Mouse (Mus musculus) MEL (cell line): ENCODE results near the gene Esm1. TPM values are rescaled to one million over a fixed set of nuclear protein-coding genes. Genes with fewer than 3 reads are reported as not detected.

ENCODE experiments used
- DNase-seq: peaks from one replicate; pipeline ENCODE4 v3.0.0; 2011; ENCODE audit warnings: low read depth, low spot score
- H3K27ac ChIP-seq: 2 replicates; pipeline ENCODE4 v1.5.1; 2012; ENCODE audit warnings: low read depth, mild to moderate bottlenecking, control low read depth, low read length, moderate library complexity; ENCODE audit not compliant: control insufficient read depth
- H3K27me3 ChIP-seq, 2 experiments: fragments of 150-350 bp in 1 of 2; sonication (generic) in 1 of 2; 2 replicates each; pipeline ENCODE4 v1.6.1; 2012; ENCODE audit warnings: low read length in 2 of 2, mild to moderate bottlenecking in 2 of 2, improper control_type of control experiment in 1 of 2, moderate library complexity in 1 of 2; ENCODE audit not compliant: insufficient read depth in 2 of 2, control insufficient read depth in 1 of 2
- H3K36me3 ChIP-seq, 2 experiments: 2 replicates each; pipeline ENCODE4 v1.6.1; 2012 to 2014; ENCODE audit warnings: low read length in 2 of 2, improper control_type of control experiment in 1 of 2, inconsistent platforms in 1 of 2, mild to moderate bottlenecking in 1 of 2; ENCODE audit not compliant: insufficient read depth in 2 of 2, control insufficient read depth in 1 of 2
- H3K4me1 ChIP-seq, 2 experiments: fragments of 150-350 bp in 1 of 2; sonication (generic) in 1 of 2; 2 replicates each; pipeline ENCODE4 v1.6.1; 2012; ENCODE audit warnings: low read length in 2 of 2, improper control_type of control experiment in 1 of 2, mild to moderate bottlenecking in 1 of 2; ENCODE audit not compliant: insufficient read depth in 2 of 2, control insufficient read depth in 1 of 2
- H3K4me3 ChIP-seq, 2 experiments: fragments of 150-350 bp in 1 of 2; sonication (generic) in 1 of 2; 2 replicates each; pipeline ENCODE4 v1.5.1; 2012; ENCODE audit warnings: low read depth in 2 of 2, low read length in 2 of 2, mild to moderate bottlenecking in 2 of 2, moderate library complexity in 2 of 2, control low read depth in 1 of 2, improper control_type of control experiment in 1 of 2; ENCODE audit not compliant: control insufficient read depth in 1 of 2, insufficient read depth in 1 of 2
- H3K79me2 ChIP-seq: 2 replicates; pipeline ENCODE4 v1.6.1; 2012; ENCODE audit warnings: mild to moderate bottlenecking, low read length, moderate library complexity; ENCODE audit not compliant: control insufficient read depth, poor library complexity, insufficient read depth
- H3K9ac ChIP-seq: 2 replicates; pipeline ENCODE4 v1.6.1; 2012; ENCODE audit warnings: low read depth, mild to moderate bottlenecking, control low read depth, low read length, moderate library complexity; ENCODE audit not compliant: control insufficient read depth, poor library complexity, severe bottlenecking
- H3K9me3 ChIP-seq: fragments of 150-350 bp; sonication (generic); replicated peaks from 2 replicates; pipeline ENCODE4 v1.6.1; 2012; ENCODE audit warnings: mild to moderate bottlenecking, low read length, improper control_type of control experiment, moderate library complexity; ENCODE audit not compliant: insufficient read depth
- BHLHE40 ChIP-seq: IDR thresholded peaks from 2 replicates; pipeline ENCODE4 v1.6.1; 2012; ENCODE audit warnings: low read depth, mild to moderate bottlenecking, inconsistent platforms, low read length, improper control_type of control experiment, borderline replicate concordance
- CHD2 ChIP-seq: IDR thresholded peaks from 2 replicates; pipeline ENCODE4 v1.6.1; 2011; ENCODE audit warnings: low read length, improper control_type of control experiment
- CTCF ChIP-seq, 3 experiments: IDR thresholded peaks in 2 of 3; conservative IDR thresholded peaks in 1 of 3; 2 replicates each; pipeline ENCODE4 v1.5.1; 2011 to 2012; ENCODE audit warnings: low read length in 3 of 3, low read depth in 2 of 3, mild to moderate bottlenecking in 2 of 3, improper control_type of control experiment in 1 of 3, inconsistent platforms in 1 of 3, mixed read lengths in 1 of 3, moderate library complexity in 1 of 3; ENCODE audit not compliant: control insufficient read depth in 1 of 3, insufficient read depth in 1 of 3, poor library complexity in 1 of 3, severe bottlenecking in 1 of 3
- ELF1 ChIP-seq: IDR thresholded peaks from 2 replicates; pipeline ENCODE4 v1.6.1; 2014; ENCODE audit warnings: low read depth, mild to moderate bottlenecking, inconsistent platforms, low read length, improper control_type of control experiment, moderate library complexity
- GATA1 ChIP-seq: IDR thresholded peaks from 2 replicates; pipeline ENCODE4 v1.6.1; 2011; ENCODE audit warnings: low read depth, low read length, improper control_type of control experiment
- KAT2A ChIP-seq: conservative IDR thresholded peaks from 2 replicates; pipeline ENCODE4 v1.6.1; 2012; ENCODE audit warnings: low read depth, low read length, improper control_type of control experiment, inconsistent platforms
- MAFK ChIP-seq: IDR thresholded peaks from 2 replicates; pipeline ENCODE4 v1.6.1; 2011; ENCODE audit warnings: low read depth, mild to moderate bottlenecking, low read length, improper control_type of control experiment, borderline replicate concordance
- MAX ChIP-seq: IDR thresholded peaks from 2 replicates; pipeline ENCODE4 v1.6.1; 2011; ENCODE audit warnings: low read length, improper control_type of control experiment
- MAZ ChIP-seq: IDR thresholded peaks from 2 replicates; pipeline ENCODE4 v1.6.1; 2012; ENCODE audit warnings: low read depth, mild to moderate bottlenecking, inconsistent platforms, low read length, improper control_type of control experiment
- MEF2A ChIP-seq: IDR thresholded peaks from 2 replicates; pipeline ENCODE4 v1.6.1; 2014; ENCODE audit warnings: low read depth, mild to moderate bottlenecking, inconsistent platforms, low read length, improper control_type of control experiment; ENCODE audit not compliant: poor library complexity, insufficient replicate concordance, severe bottlenecking; ENCODE audit errors: extremely low read depth
- MXI1 ChIP-seq: IDR thresholded peaks from 2 replicates; pipeline ENCODE4 v1.6.1; 2011; ENCODE audit warnings: mild to moderate bottlenecking, low read depth, low read length, improper control_type of control experiment
- POLR2A ChIP-seq, 2 experiments: IDR thresholded peaks; 2 replicates each; pipeline ENCODE4 v1.6.1; 2011 to 2012; ENCODE audit warnings: low read length in 2 of 2, mild to moderate bottlenecking in 2 of 2, control low read depth in 1 of 2, improper control_type of control experiment in 1 of 2, low read depth in 1 of 2, moderate library complexity in 1 of 2; ENCODE audit not compliant: control insufficient read depth in 1 of 2, insufficient read depth in 1 of 2, poor library complexity in 1 of 2
- POLR2AphosphoS2 ChIP-seq: IDR thresholded peaks from 2 replicates; pipeline ENCODE4 v1.6.1; 2011; ENCODE audit warnings: low read length, improper control_type of control experiment
- RCOR1 ChIP-seq: IDR thresholded peaks from 2 replicates; pipeline ENCODE4 v1.6.1; 2012; ENCODE audit warnings: low read depth, mild to moderate bottlenecking, inconsistent platforms, low read length, improper control_type of control experiment
- SIN3A ChIP-seq: IDR thresholded peaks from 2 replicates; pipeline ENCODE4 v1.6.1; 2012; ENCODE audit warnings: low read length, improper control_type of control experiment, inconsistent platforms
- TCF12 ChIP-seq: IDR thresholded peaks from 2 replicates; pipeline ENCODE4 v1.6.1; 2014; ENCODE audit warnings: low read depth, mild to moderate bottlenecking, inconsistent platforms, low read length, improper control_type of control experiment, moderate library complexity
- USF1 ChIP-seq: IDR thresholded peaks from 2 replicates; pipeline ENCODE4 v1.6.1; 2014; ENCODE audit warnings: low read depth, mild to moderate bottlenecking, inconsistent platforms, low read length, improper control_type of control experiment, moderate library complexity
- ZC3H11A ChIP-seq: IDR thresholded peaks from 2 replicates; pipeline ENCODE4 v1.6.1; 2012; ENCODE audit warnings: low read depth, mild to moderate bottlenecking, inconsistent platforms, low read length, improper control_type of control experiment
- ZKSCAN1 ChIP-seq: IDR thresholded peaks from 2 replicates; pipeline ENCODE4 v1.6.1; 2012; ENCODE audit warnings: low read depth, mild to moderate bottlenecking, inconsistent platforms, low read length, improper control_type of control experiment, moderate library complexity
- polyA plus RNA-seq, 2 experiments: library from polyadenylated mRNA; stranded (reverse) in 1 of 2; unstranded in 1 of 2; fragments of >175 nt in 1 of 2; fragments of >200 nt in 1 of 2; gene quantifications; 2 replicates each; pipeline versions ENCODE4 v1.2.1 to v1.2.4; 2012; ENCODE audit warnings: low replicate concordance in 2 of 2, low read depth in 1 of 2; ENCODE audit not compliant: insufficient read length in 2 of 2, insufficient read depth in 1 of 2, missing spikeins in 1 of 2
- total RNA-seq: library from RNA; depleted of rRNA; stranded (reverse); fragments of 300-350 nt; gene quantifications from 2 replicates; pipeline ENCODE4 v1.2.3, GENCODE M21; 2012

Esm1 gene
- total and polyA plus RNA-seq, 3 experiments: not detected

DNA sequence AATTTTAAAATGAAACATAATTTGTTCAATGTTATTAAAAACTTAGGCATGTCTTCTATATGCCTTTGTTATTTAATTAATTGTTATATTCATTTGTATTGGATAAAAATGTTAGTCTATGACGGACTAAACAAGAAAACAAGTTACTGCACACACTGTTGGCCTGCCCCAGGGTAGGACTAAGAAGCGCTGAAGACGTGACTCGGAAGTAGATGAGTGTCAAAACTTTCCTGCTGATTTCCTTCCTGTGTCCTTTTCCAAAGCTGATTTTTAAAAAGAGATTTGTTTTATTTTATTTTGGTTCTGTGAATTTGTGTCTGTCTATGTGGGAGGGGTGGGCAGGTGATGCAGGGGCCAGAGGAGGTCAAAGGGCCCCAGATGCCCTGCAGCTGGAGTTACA is 25.7 kb upstream of the Esm1 start:
- DNase-seq: no peak
- Histone ChIP-seq H3K4me1 (no peaks in the 10 kb centered on the region), H3K27ac (no peak overlapping the region), H3K4me3 (no peak overlapping the region), H3K9ac (no peak overlapping the region), H3K36me3 (no peaks in the 10 kb centered on the region), H3K27me3 (no peaks in the 10 kb centered on the region), H3K79me2 (no peaks in the 10 kb centered on the region), H3K9me3 (no peaks in the 10 kb centered on the region)
- TF ChIP-seq BHLHE40 (no peak), MAZ (no peak), GATA1 (no peak)

DNA sequence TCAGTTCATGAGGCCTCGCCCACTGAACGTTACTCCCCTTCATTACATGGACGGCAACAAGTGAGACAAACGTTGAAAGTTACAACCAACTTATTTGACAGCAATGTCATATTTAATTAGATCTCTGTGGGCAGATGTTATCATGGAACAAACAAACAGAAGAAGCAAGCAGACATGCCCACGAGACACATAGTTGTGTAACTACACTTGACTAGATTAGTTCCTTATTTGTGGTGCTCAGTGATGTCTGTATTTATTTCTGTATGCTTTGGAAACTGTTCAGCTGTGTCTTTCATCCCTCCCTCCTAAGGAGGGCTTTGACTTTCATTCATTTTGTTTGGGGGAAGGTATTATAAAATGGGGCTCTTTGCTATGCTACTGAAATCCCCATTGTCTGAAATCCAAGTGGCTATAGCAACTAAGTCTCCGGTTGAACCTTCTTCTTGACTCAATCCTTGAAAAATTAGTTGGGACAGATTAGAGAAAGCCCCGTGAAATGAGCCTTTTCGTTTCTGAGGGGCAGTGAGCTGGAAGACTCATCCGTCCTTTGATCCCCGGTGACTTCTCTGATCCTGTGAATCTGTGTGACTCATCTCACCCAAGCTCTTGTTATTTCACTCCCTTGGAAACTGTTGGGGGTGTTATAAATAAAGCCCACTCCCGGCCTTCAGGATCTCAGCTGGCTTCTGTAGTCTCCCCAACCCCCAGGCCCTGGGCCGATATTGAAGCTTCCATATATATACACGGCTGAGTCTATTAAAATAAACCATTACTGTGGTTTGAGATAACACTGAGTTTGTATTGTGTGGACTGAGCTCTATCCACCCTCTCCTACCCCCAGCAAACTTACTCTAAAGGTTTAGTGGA is 12.4 kb upstream of the Esm1 start:
- Histone ChIP-seq H3K27me3 (no peaks in the 10 kb centered on the region), H3K9ac (no peak overlapping the region), H3K4me3 (no peak overlapping the region)
- TF ChIP-seq ZKSCAN1 (no peak), SIN3A (no peak), MAX (no peak), MAZ (no peak), CTCF (IDR thresholded peaks at IDR 0.05 in 2 of 3, conservative IDR thresholded peaks at IDR 0.05 in 1 of 3; ENCODE audit: control insufficient read depth in 1 of 3, insufficient read depth in 1 of 3, low read depth in 2 of 3, low read length in 3 of 3, poor library complexity in 1 of 3, severe bottlenecking in 1 of 3) (no peak), ELF1 (no peak), MXI1 (no peak), RCOR1 (no peak), GATA1 (no peak), ZC3H11A (no peak), MEF2A (no peak), POLR2A (IDR thresholded peaks at IDR 0.05; ENCODE audit: control insufficient read depth in 1 of 2, insufficient read depth in 1 of 2, low read depth in 1 of 2, low read length in 2 of 2, poor library complexity in 1 of 2) (no peak), MAFK (no peak), USF1 (no peak), POLR2AphosphoS2 (no peak), TCF12 (no peak), BHLHE40 (no peak), KAT2A (no peak), CHD2 (no peak)
- TF ChIP-seq, all 39 proteins: peak for 0
- no peaks in the 10 kb centered on the region for H3K4me1 ChIP-seq
- DNase-seq: no peak
- no peaks in the 10 kb centered on the region for H3K36me3 ChIP-seq
- H3K27ac ChIP-seq: no peak overlapping the region
- H3K9me3 ChIP-seq: no peaks in the 10 kb centered on the region
- no peaks in the 10 kb centered on the region for H3K79me2 ChIP-seq
